Mouse (Mus musculus) cortical plate, adult 2 months (tissue): ENCODE data around the gene Zfp316.

Source experiments
- CTCF ChIP-seq: fragments of 200-500 bp; IDR thresholded peaks from 2 replicates; pipeline ENCODE4 v1.5.1; 2011; ENCODE audit warnings: mild to moderate bottlenecking, control low read depth, low read length; ENCODE audit not compliant: insufficient read depth; ENCODE audit errors: extremely low read depth
- POLR2A ChIP-seq: fragments of 200-500 bp; IDR thresholded peaks from 2 replicates; pipeline ENCODE4 v1.6.1; 2011; ENCODE audit warnings: mild to moderate bottlenecking, low read length, control low read depth; ENCODE audit not compliant: insufficient read depth; ENCODE audit errors: extremely low read depth

- TF ChIP-seq CTCF (no peak), POLR2A (no peak)
Measured at GRCm38 (mm10) chr5:143287774-143288328, 18.0 kb upstream of the Zfp316 start.
